Mouse (Mus musculus): ENCODE data around the gene Mei4.
A peak's percentile ranks its signal among the peaks of the same experiment; 100 is the strongest.

DNA sequence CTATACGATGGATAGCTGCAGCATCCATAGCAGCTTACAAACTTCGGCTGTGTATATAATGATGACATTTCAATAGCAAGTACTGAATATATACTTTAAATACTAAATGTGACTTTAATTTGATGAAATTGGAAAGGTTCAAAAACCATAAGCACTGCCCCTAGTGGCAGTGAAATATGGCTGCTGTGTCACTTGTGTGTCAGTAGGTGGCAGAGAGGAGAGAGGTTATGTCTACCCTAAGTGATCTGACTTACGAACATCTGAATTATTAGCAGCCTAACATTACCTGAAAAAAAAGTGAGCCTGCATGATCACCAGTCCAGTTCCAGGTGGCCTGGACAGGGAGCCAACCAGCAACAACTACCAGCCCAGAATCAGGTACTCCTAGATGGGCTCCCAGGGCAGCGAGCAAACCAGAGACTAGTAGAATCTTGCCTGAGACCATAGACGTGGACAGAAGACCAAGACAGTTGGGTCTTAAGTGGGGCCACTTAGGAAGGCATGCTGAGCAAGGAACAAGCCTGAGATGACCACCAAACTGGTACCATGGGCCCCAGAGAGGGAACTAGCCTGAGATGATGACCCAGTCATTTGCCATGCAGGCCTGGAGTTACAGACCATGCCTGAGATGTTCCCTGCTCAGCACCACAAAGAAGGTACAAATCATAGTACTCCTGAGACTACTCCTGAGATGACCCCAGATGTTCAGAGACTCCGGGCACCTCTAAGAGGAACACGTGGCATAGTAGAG is 384.4 kb downstream of the Mei4 start:
- peak; percentile 61 for TF ChIP-seq CTCF (IDR thresholded peaks at IDR 0.05; ENCODE audit: low read depth)
- no peak for TF ChIP-seq EP300 (IDR thresholded peaks at IDR 0.05; ENCODE audit: low read depth)

All from liver, postnatal 0 days (tissue).